Mouse (Mus musculus): ENCODE data around the gene Pole2.

GRCm38 (mm10) chr12:69177526-69177925 is 50.5 kb downstream of the Pole2 start:
- TF ChIP-seq CTCF (IDR thresholded peaks at IDR 0.05; ENCODE audit: low read depth, low read length): no peak
- TF ChIP-seq POLR2A (IDR thresholded peaks at IDR 0.05; ENCODE audit: extremely low read depth, insufficient read depth, low read length): no peak

Measured in liver, adult 2 months (tissue).